ENCODE assay signal across 27 mouse cellular contexts in genomic region chr4:139963911-139964310, GRCm38 (mm10). TPM values are rescaled to one million over a fixed set of nuclear protein-coding genes. Genes with fewer than 3 reads are reported as not detected.
DNase-seq lines count a peak whose midpoint lies in the region; ATAC-seq and TF ChIP-seq lines count a peak whose summit lies in the region.
"Had no signal": no experiment of that assay in that cellular context is flagged by ENCODE, and none has a peak within 500 bp of the region (broad histone marks: within the 10 kb centered on the region; RNA-seq: fewer than 3 reads in every experiment).

No protein-coding gene starts in this region.

- no peak for ATAC-seq in hindbrain, embryonic 12.5 days (ENCODE audit: low FRiP score)
- no peak for ATAC-seq in erythroid progenitor cell, adult 5-6 weeks (replicated peaks; ENCODE audit: low FRiP score, poor library complexity, severe bottlenecking)
- ATAC-seq: forebrain, embryonic 16.5 days; hindbrain, postnatal 0 days; intestine, embryonic 15.5 days; liver, embryonic 12.5 days; liver, postnatal 0 days; midbrain, embryonic 13.5 days; Patski had no signal

- no peak overlapping the region for H3K9ac ChIP-seq in hindbrain, embryonic 12.5 days
- H3K9ac ChIP-seq: heart, embryonic 13.5 days; intestine, embryonic 15.5 days; limb, embryonic 12.5 days; liver, embryonic 12.5 days; liver, postnatal 0 days; midbrain, embryonic 13.5 days had no signal

- WGBS in hindbrain, embryonic 10.5 days: 88% methylated on average over 5 of the region's 5 CpGs
- 87% methylated on average over 5 of the region's 5 CpGs for WGBS in hindbrain, embryonic 12.5 days

- 0 out of 2 replicates have a peak, but pooled peaks cover 2% of the 10 kb centered on the region for H3K9me3 ChIP-seq in hindbrain, embryonic 10.5 days
- no peaks in the 10 kb centered on the region for H3K9me3 ChIP-seq in hindbrain, embryonic 12.5 days (replicated peaks)
- H3K9me3 ChIP-seq: heart, embryonic 13.5 days; intestine, embryonic 15.5 days; limb, embryonic 12.5 days; midbrain, embryonic 13.5 days had no signal

- no peaks in the 10 kb centered on the region for H3K36me3 ChIP-seq in hindbrain, embryonic 10.5 days
- no peaks in the 10 kb centered on the region for H3K36me3 ChIP-seq in hindbrain, embryonic 12.5 days
- H3K36me3 ChIP-seq: G1E; heart, embryonic 13.5 days; intestine, embryonic 15.5 days; limb, embryonic 12.5 days; liver, embryonic 12.5 days; midbrain, embryonic 13.5 days had no signal

- peak overlapping the region; percentile 29; the same call in 1 of the 2 replicates for H3K27ac ChIP-seq in hindbrain, embryonic 10.5 days
- no peak overlapping the region for H3K27ac ChIP-seq in hindbrain, embryonic 12.5 days
- peak overlapping the region; percentile 84 for H3K27ac ChIP-seq in layer of hippocampus, adult 2 months
- H3K27ac ChIP-seq: heart, embryonic 13.5 days; hindbrain, postnatal 0 days; intestine, embryonic 15.5 days; left cerebral cortex, adult 2 months; limb, embryonic 12.5 days; liver, embryonic 12.5 days; midbrain, embryonic 13.5 days had no signal

- H3K4me2 ChIP-seq in hindbrain, embryonic 12.5 days (replicated peaks): no peak overlapping the region
- H3K4me2 ChIP-seq: heart, embryonic 13.5 days; intestine, embryonic 15.5 days; limb, embryonic 12.5 days; liver, embryonic 12.5 days; midbrain, embryonic 13.5 days had no signal

- no peak overlapping the region for H3K4me3 ChIP-seq in hindbrain, embryonic 10.5 days
- H3K4me3 ChIP-seq in hindbrain, embryonic 12.5 days: no peak overlapping the region
- no peak overlapping the region for H3K4me3 ChIP-seq in layer of hippocampus, adult 2 months
- H3K4me3 ChIP-seq: heart, embryonic 13.5 days; intestine, embryonic 15.5 days; left cerebral cortex, adult 2 months; limb, embryonic 12.5 days; liver, embryonic 12.5 days; megakaryocyte, embryonic 14.5 days; midbrain, embryonic 13.5 days had no signal

- DNase-seq in hindbrain, embryonic 10.5 days (ENCODE audit: low spot score): no peak
- no peak for DNase-seq in layer of hippocampus, adult 2 months (ENCODE audit: low spot score in 2 of 2)
- no peak for DNase-seq in layer of hippocampus, adult 9-10 months (ENCODE audit: low spot score)
- DNase-seq in Muller cell, postnatal 12 days (ENCODE audit: inconsistent ontology term): peak; percentile 44
- DNase-seq in adrenal gland, postnatal 36 days: peak; percentile 39 to 69
- DNase-seq: B cell, adult 2 months; cerebellum, adult 8-10 months; cerebellum, postnatal 25 days; heart, postnatal 10 days; liver, postnatal 0 days; lung, postnatal 4 days; thymus, adult 2 months; thymus, postnatal 36 days had no signal

- no peak for TF ChIP-seq CTCF in layer of hippocampus, adult 2 months (conservative IDR thresholded peaks at IDR 0.05)

- H3K4me1 ChIP-seq in hindbrain, embryonic 10.5 days (replicated peaks): peaks cover 53% of the 10 kb centered on the region
- peaks cover 16% of the 10 kb centered on the region for H3K4me1 ChIP-seq in hindbrain, embryonic 12.5 days
- H3K4me1 ChIP-seq: liver, embryonic 12.5 days; megakaryocyte, embryonic 14.5 days had no signal

- H3K27me3 ChIP-seq in hindbrain, embryonic 10.5 days (ENCODE audit: insufficient read depth, poor library complexity, severe bottlenecking): peaks cover 23% of the 10 kb centered on the region
- H3K27me3 ChIP-seq in hindbrain, embryonic 12.5 days: 0 out of 2 replicates have a peak, but pooled peaks cover 13% of the 10 kb centered on the region
- H3K27me3 ChIP-seq: intestine, embryonic 15.5 days; Patski had no signal

RNA-seq across cellular contexts. Expression of gene Klhdc7a, which starts 3.9 kb away (rescaled TPM):
- 0.41 and 0.47 TPM in 2 replicates for polyA plus RNA-seq in hindbrain, embryonic 10.5 days (2016; fragmentation: Nextera tagmentation; extraction: Ambion mirVana)
- polyA plus RNA-seq in hindbrain, embryonic 12.5 days (2016; fragmentation: Nextera tagmentation; extraction: Ambion mirVana): 0.38 and 0.59 TPM in 2 replicates
- 1 to 10 TPM; 9.3 to 9.6 TPM for total RNA-seq in layer of hippocampus, adult 2 months (2021)
- total RNA-seq in adrenal gland, postnatal 36 days (2021): 10 to 100 TPM; 12.5 to 16.8 TPM
- not detected in 2 replicates for total RNA-seq in erythroid progenitor cell, adult 5-6 weeks (2015; ENCODE audit: low replicate concordance)
- total RNA-seq in erythroid progenitor cell, adult 5-6 weeks (2017; ENCODE audit: low replicate concordance): not detected in 2 replicates
- total RNA-seq: monocyte, adult 5-6 weeks had no signal
- polyA plus RNA-seq: G1E; limb, embryonic 12.5 days had no signal

Comparison
In these comparisons a context has a peak if more than half of its experiments do, and no peak if none do; other contexts are left out.
1. DNase-seq: peak in Muller cell, postnatal 12 days (single experiment) and adrenal gland, postnatal 36 days (2 of 2); none in hindbrain, embryonic 10.5 days (single experiment), layer of hippocampus, adult 2 months (0 of 2) and layer of hippocampus, adult 9-10 months (single experiment).
2. RNA of gene Klhdc7a, which starts 3.9 kb away (total RNA-seq): 12.5 to 16.8 TPM in adrenal gland, postnatal 36 days and 9.3 to 9.6 TPM in layer of hippocampus, adult 2 months; not detected in erythroid progenitor cell, adult 5-6 weeks; every median in the first group is over 10 times any median in the second.